Mouse (Mus musculus) brain, embryonic 14.5 days (tissue): ENCODE data around the gene Cdkl5.

Experiments used
- CTCF ChIP-seq: fragments of 200-500 bp; IDR thresholded peaks from 2 replicates; pipeline ENCODE4 v1.5.1; 2012; ENCODE audit warnings: inconsistent platforms, mild to moderate bottlenecking, moderate library complexity, borderline replicate concordance; ENCODE audit not compliant: insufficient read depth, insufficient read length; ENCODE audit errors: extremely low read depth
- POLR2A ChIP-seq: fragments of 200-500 bp; IDR thresholded peaks from 2 replicates; pipeline ENCODE4 v1.6.1; 2012; ENCODE audit warnings: mild to moderate bottlenecking, inconsistent platforms, borderline replicate concordance; ENCODE audit not compliant: poor library complexity, insufficient read depth, insufficient read length, severe bottlenecking; ENCODE audit errors: extremely low read depth

DNA sequence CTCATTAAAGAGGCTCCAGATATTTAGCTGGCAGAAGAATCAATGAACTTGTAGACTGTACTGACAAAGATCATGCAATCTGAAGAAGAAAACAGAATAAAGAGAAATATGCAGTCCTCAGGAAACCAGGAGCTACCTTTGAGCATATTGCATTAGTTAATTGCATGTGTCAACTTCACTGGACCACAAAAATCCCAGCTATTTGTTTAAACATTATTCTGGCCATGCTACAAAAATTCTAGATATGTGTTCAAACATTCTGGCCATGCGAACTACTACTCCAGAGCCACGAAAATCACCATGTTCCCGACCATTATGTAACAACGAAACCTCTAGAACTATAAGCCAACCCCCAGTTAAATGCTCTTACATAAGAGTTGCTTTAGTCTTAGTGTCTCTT is 49.8 kb downstream of the Cdkl5 start:
- no peak for TF ChIP-seq CTCF
- TF ChIP-seq POLR2A, result no peak
